18 mouse cellular contexts compared by ENCODE assay signal in the genomic region with DNA sequence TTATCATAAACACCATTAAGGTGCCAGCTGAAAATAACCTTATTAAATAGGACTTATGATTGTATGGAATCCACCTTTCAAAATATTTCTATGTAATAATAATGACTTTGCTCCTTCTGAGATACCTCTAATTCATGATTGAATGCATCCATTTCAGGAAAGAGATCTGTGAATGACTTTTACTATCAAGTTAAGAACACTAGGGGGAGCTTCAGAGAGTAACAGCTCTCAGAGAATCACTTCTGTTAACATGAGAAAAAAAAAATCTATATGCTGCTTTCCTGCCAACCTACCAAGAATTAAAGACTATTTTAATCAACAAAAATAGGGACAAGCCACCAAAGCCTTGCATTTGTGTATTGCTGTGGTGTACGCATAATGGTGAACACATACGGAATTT.
DNase-seq lines count a peak whose midpoint lies in the region; ATAC-seq and TF ChIP-seq lines count a peak whose summit lies in the region.
"Had no signal": no experiment of that assay in that cellular context is flagged by ENCODE, and none has a peak within 500 bp of the region (broad histone marks: within the 10 kb centered on the region; RNA-seq: fewer than 3 reads in every experiment).

No protein-coding gene starts in this region.

- no peaks in the 10 kb centered on the region for H3K36me3 ChIP-seq in forebrain, postnatal 0 days (ENCODE audit: insufficient read depth)
- no peaks in the 10 kb centered on the region for H3K36me3 ChIP-seq in forebrain, embryonic 10.5 days (replicated peaks)
- H3K36me3 ChIP-seq in E14TG2a.4 (ENCODE audit: insufficient read depth, low read length), result no peaks in the 10 kb centered on the region
- H3K36me3 ChIP-seq: heart, embryonic 15.5 days; hindbrain, embryonic 13.5 days had no signal

- H3K4me1 ChIP-seq in forebrain, postnatal 0 days (ENCODE audit: insufficient read depth), result no peaks in the 10 kb centered on the region
- H3K4me1 ChIP-seq in forebrain, embryonic 10.5 days, result no peaks in the 10 kb centered on the region
- H3K4me1 ChIP-seq in E14TG2a.4 (replicated peaks; ENCODE audit: low read depth, low read length), result no peaks in the 10 kb centered on the region
- H3K4me1 ChIP-seq: heart, embryonic 15.5 days; hindbrain, embryonic 13.5 days had no signal

- ATAC-seq in forebrain, postnatal 0 days, result no peak
- peak; percentile 60; the same call in 1 of the 2 replicates for ATAC-seq in common myeloid progenitor, adult 5-6 weeks (replicated peaks; ENCODE audit: low read depth, poor library complexity, severe bottlenecking)
- ATAC-seq: forebrain, embryonic 16.5 days had no signal

- 96% methylated on average over 2 of the region's 2 CpGs for whole genome bisulfite sequencing in forebrain, postnatal 0 days
- WGBS in forebrain, embryonic 10.5 days, result 94% methylated on average over 2 of the region's 2 CpGs

- H3K27me3 ChIP-seq in forebrain, postnatal 0 days (ENCODE audit: insufficient read depth, low read length), result no peaks in the 10 kb centered on the region
- H3K27me3 ChIP-seq in forebrain, embryonic 10.5 days (ENCODE audit: poor library complexity, severe bottlenecking), result no peaks in the 10 kb centered on the region
- H3K27me3 ChIP-seq in E14TG2a.4 (ENCODE audit: insufficient read depth, low read length), result no peaks in the 10 kb centered on the region
- H3K27me3 ChIP-seq: heart, embryonic 15.5 days; hindbrain, embryonic 13.5 days had no signal

- no peak overlapping the region for H3K4me3 ChIP-seq in forebrain, postnatal 0 days (ENCODE audit: low read depth, low read length)
- H3K4me3 ChIP-seq in forebrain, embryonic 10.5 days, result no peak overlapping the region
- no peak overlapping the region for H3K4me3 ChIP-seq in left cerebral cortex, adult 2 months
- H3K4me3 ChIP-seq in E14TG2a.4 (replicated peaks; ENCODE audit: low read length), result no peak overlapping the region
- H3K4me3 ChIP-seq: heart, embryonic 15.5 days; hindbrain, embryonic 13.5 days had no signal

- peak; percentile 41 for TF ChIP-seq CTCF in forebrain, postnatal 0 days (IDR thresholded peaks at IDR 0.05; ENCODE audit: low read depth)
- peak; percentile 55 for TF ChIP-seq CTCF in left cerebral cortex, adult 2 months (IDR thresholded peaks at IDR 0.05)
- TF ChIP-seq CTCF in E14TG2a.4 (conservative IDR thresholded peaks at IDR 0.05; ENCODE audit: low read length), result peak; percentile 34

- no peaks in the 10 kb centered on the region for H3K9me3 ChIP-seq in forebrain, postnatal 0 days (ENCODE audit: low read length)
- no peaks in the 10 kb centered on the region for H3K9me3 ChIP-seq in forebrain, embryonic 10.5 days
- no peaks in the 10 kb centered on the region for H3K9me3 ChIP-seq in E14TG2a.4 (ENCODE audit: low read length)
- H3K9me3 ChIP-seq: heart, embryonic 15.5 days; hindbrain, embryonic 13.5 days had no signal

- DNase-seq in forebrain, postnatal 0 days, result no peak
- DNase-seq in forebrain, embryonic 10.5 days (ENCODE audit: extremely low spot score, low spot score), result no peak
- no peak for DNase-seq in left cerebral cortex, adult 2 months (ENCODE audit: extremely low spot score in 1 of 2, low spot score in 2 of 2)
- no peak for DNase-seq in left cerebral cortex, postnatal 4 days
- DNase-seq in cerebellum, postnatal 36 days, result no peak
- DNase-seq in ovary, adult 18-20 months (ENCODE audit: low spot score), result no peak
- DNase-seq: cerebellum, adult 9-10 months; gastrocnemius, postnatal 36 days; kidney, adult 8-10 months; right cerebral cortex, postnatal 25 days; thymus, adult 18-20 months had no signal

- H3K27ac ChIP-seq in forebrain, postnatal 0 days (ENCODE audit: low read depth, low read length), result no peak overlapping the region
- no peak overlapping the region for H3K27ac ChIP-seq in forebrain, embryonic 10.5 days
- H3K27ac ChIP-seq in left cerebral cortex, adult 2 months, result no peak overlapping the region
- H3K27ac ChIP-seq: heart, embryonic 15.5 days; hindbrain, embryonic 13.5 days; liver, embryonic 14.5 days; macrophage had no signal

- intact Hi-C loops in left cerebral cortex, adult 2 months (cut with DNase I), result no loop called here
- intact Hi-C loops in left cerebral cortex, postnatal 4 days (cut with DNase I), result no loop called here

- no peak overlapping the region for H3K4me2 ChIP-seq in forebrain, postnatal 0 days (ENCODE audit: low read depth)
- H3K4me2 ChIP-seq: heart, embryonic 15.5 days; hindbrain, embryonic 13.5 days had no signal

- no peak overlapping the region for H3K9ac ChIP-seq in forebrain, postnatal 0 days
- H3K9ac ChIP-seq: heart, embryonic 15.5 days; hindbrain, embryonic 13.5 days; liver, embryonic 14.5 days had no signal
